30 mouse cellular contexts compared by ENCODE assay signal in the genomic region with DNA sequence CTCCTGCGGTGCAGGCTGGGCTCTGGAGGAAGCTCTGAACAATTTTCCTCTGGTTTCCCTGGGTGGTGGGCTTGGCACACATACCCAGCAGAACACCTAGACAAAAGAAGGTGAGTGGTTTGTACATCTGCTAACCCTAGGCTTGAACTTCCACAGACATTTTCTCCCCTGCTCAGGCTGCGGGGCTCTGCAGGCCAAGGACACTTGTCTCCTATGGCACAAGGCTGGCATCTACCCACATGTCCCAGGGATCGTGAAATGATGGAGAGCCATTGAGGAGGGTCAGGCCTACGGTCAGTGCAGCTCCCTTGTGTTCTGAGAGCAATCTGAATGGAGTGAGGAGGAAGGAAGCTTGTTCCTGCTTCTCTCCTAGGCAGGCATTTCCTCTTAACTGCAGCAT.
"Had no signal": no experiment of that assay in that cellular context is flagged by ENCODE, and none has a peak within 500 bp of the region (broad histone marks: within the 10 kb centered on the region; RNA-seq: fewer than 3 reads in every experiment).

No protein-coding gene starts in this region.

- H3K9ac ChIP-seq: limb, embryonic 12.5 days; limb, embryonic 13.5 days; limb, embryonic 15.5 days; liver, embryonic 12.5 days; liver, embryonic 13.5 days; liver, embryonic 14.5 days; liver, embryonic 15.5 days; liver, postnatal 0 days; lung, embryonic 14.5 days; lung, embryonic 15.5 days; midbrain, embryonic 12.5 days; midbrain, embryonic 13.5 days; midbrain, embryonic 15.5 days; neural tube, embryonic 12.5 days had no signal

- DNase-seq: left cerebral cortex, postnatal 4 days; liver; liver, embryonic 13.5 days; liver, postnatal 0 days; lung, adult 18-20 months; lung, adult 2 months; lung, embryonic 14.5 days; lung, postnatal 10 days; lung, postnatal 14 days; lung, postnatal 36 days; lung, postnatal 4 days; midbrain, embryonic 14.5 days had no signal

- H3K27ac ChIP-seq: left cerebral cortex, adult 2 months; limb, embryonic 10.5 days; limb, embryonic 12.5 days; limb, embryonic 13.5 days; limb, embryonic 15.5 days; liver, embryonic 12.5 days; liver, embryonic 13.5 days; liver, embryonic 14.5 days; liver, embryonic 15.5 days; lung, embryonic 15.5 days; macrophage; midbrain, embryonic 13.5 days; midbrain, embryonic 15.5 days; neural tube, embryonic 12.5 days had no signal

- H3K4me2 ChIP-seq: limb, embryonic 12.5 days; limb, embryonic 13.5 days; limb, embryonic 15.5 days; liver, embryonic 11.5 days; liver, embryonic 12.5 days; liver, embryonic 13.5 days; liver, embryonic 15.5 days; lung, embryonic 14.5 days; lung, embryonic 15.5 days; midbrain, embryonic 12.5 days; midbrain, embryonic 13.5 days; midbrain, embryonic 15.5 days; neural tube, embryonic 12.5 days had no signal

- ATAC-seq: liver, embryonic 12.5 days; liver, postnatal 0 days; lung, postnatal 0 days; midbrain, embryonic 15.5 days had no signal

- H3K4me3 ChIP-seq: left cerebral cortex, adult 2 months; limb, embryonic 10.5 days; limb, embryonic 12.5 days; limb, embryonic 13.5 days; limb, embryonic 15.5 days; liver, embryonic 12.5 days; liver, embryonic 13.5 days; liver, embryonic 15.5 days; lung, embryonic 15.5 days; midbrain, embryonic 12.5 days; midbrain, embryonic 13.5 days; midbrain, embryonic 15.5 days; myocyte; neural tube, embryonic 12.5 days had no signal

- H3K27me3 ChIP-seq: limb, embryonic 13.5 days; limb, embryonic 15.5 days; liver, embryonic 12.5 days; liver, embryonic 13.5 days; liver, embryonic 15.5 days; lung, embryonic 15.5 days; megakaryocyte, embryonic 14.5 days; neural tube, embryonic 12.5 days had no signal

- H3K36me3 ChIP-seq: limb, embryonic 10.5 days; limb, embryonic 12.5 days; limb, embryonic 13.5 days; limb, embryonic 15.5 days; liver, embryonic 12.5 days; liver, embryonic 13.5 days; liver, embryonic 15.5 days; lung, embryonic 15.5 days; midbrain, embryonic 12.5 days; midbrain, embryonic 13.5 days; midbrain, embryonic 15.5 days; neural tube, embryonic 12.5 days had no signal

- H3K9me3 ChIP-seq: limb, embryonic 10.5 days; limb, embryonic 12.5 days; limb, embryonic 13.5 days; limb, embryonic 15.5 days; liver, embryonic 12.5 days; liver, embryonic 13.5 days; liver, embryonic 15.5 days; lung, embryonic 15.5 days; midbrain, embryonic 12.5 days; midbrain, embryonic 13.5 days; midbrain, embryonic 15.5 days; neural tube, embryonic 12.5 days had no signal

- H3K4me1 ChIP-seq: limb, embryonic 10.5 days; limb, embryonic 12.5 days; limb, embryonic 13.5 days; limb, embryonic 15.5 days; liver, embryonic 12.5 days; liver, embryonic 13.5 days; liver, embryonic 15.5 days; lung, embryonic 15.5 days; megakaryocyte, embryonic 14.5 days; neural tube, embryonic 12.5 days had no signal
